Mouse (Mus musculus) G1E (cell line): Measurements from ENCODE around the gene Amdhd2. TPM values are rescaled to one million over a fixed set of nuclear protein-coding genes. Genes with fewer than 3 reads are reported as not detected.
A peak's percentile ranks its signal among the peaks of the same experiment; 100 is the strongest.

Experiments used
- ATAC-seq: 2 replicates; pipeline ENCODE4 v1.8.0; 2016; ENCODE audit warnings: mild to moderate bottlenecking; ENCODE audit not compliant: insufficient number of reproducible peaks, poor library complexity, low FRiP score, severe bottlenecking; ENCODE audit errors: extremely low read depth
- DNase-seq: peaks from one replicate; pipeline ENCODE4 v3.0.0; 2012; ENCODE audit warnings: low spot score
- H3K27me3 ChIP-seq: 2 replicates; pipeline ENCODE4 v1.6.1; 2012; ENCODE audit warnings: mild to moderate bottlenecking, low read length, inconsistent platforms; ENCODE audit not compliant: insufficient read depth
- H3K36me3 ChIP-seq: replicated peaks from 2 replicates; pipeline ENCODE3; 2012; ENCODE audit warnings: mild to moderate bottlenecking, inconsistent platforms
- H3K4me1 ChIP-seq: 2 replicates; pipeline ENCODE4 v1.6.1; 2012; ENCODE audit warnings: low read depth, low read length, inconsistent platforms, mixed read lengths; ENCODE audit not compliant: insufficient read depth
- H3K4me3 ChIP-seq: 2 replicates; pipeline ENCODE4 v1.5.1; 2012; ENCODE audit warnings: low read depth, mild to moderate bottlenecking, inconsistent platforms, low read length, moderate library complexity, mixed read lengths
- H3K9me3 ChIP-seq: replicated peaks from 2 replicates; pipeline ENCODE4 v1.6.1; 2012; ENCODE audit warnings: inconsistent platforms
- CTCF ChIP-seq: IDR thresholded peaks from 2 replicates; pipeline ENCODE4 v1.5.1; 2012; ENCODE audit warnings: low read depth, low read length, inconsistent platforms, mixed read lengths
- GATA1 ChIP-seq: IDR thresholded peaks from 2 replicates; pipeline ENCODE4 v1.6.1; 2012; ENCODE audit warnings: borderline replicate concordance, low read length, inconsistent platforms, mixed read lengths
- GATA2 ChIP-seq: IDR thresholded peaks from 2 replicates; pipeline ENCODE4 v1.6.1; 2012; ENCODE audit warnings: low read depth, low read length, inconsistent platforms, borderline replicate concordance
- POLR2AphosphoS5 ChIP-seq: IDR thresholded peaks from 2 replicates; pipeline ENCODE4 v1.6.1; 2012; ENCODE audit warnings: low read depth, low read length, inconsistent platforms; ENCODE audit not compliant: insufficient replicate concordance
- TAL1 ChIP-seq: conservative IDR thresholded peaks from 2 replicates; pipeline ENCODE4 v1.6.1; 2012; ENCODE audit warnings: low read depth, low read length, inconsistent platforms, mixed read lengths
- polyA plus RNA-seq: library from polyadenylated mRNA; stranded (reverse); fragments of >175 nt; gene quantifications from 2 replicates; pipeline ENCODE4 v1.2.3, GENCODE M21; 2012
- total RNA-seq, 2 experiments: library from RNA; stranded (forward) in 1 of 2; stranded (reverse) in 1 of 2; fragments of 200-1000 nt in 1 of 2; fragments of >200 nt in 1 of 2; fragmentation: Nextera tagmentation in 1 of 2; gene quantifications; 2 replicates each; pipeline ENCODE4 v1.2.3; 2014 to 2017

Amdhd2 gene
- total RNA-seq (2014; fragmentation: Nextera tagmentation): 7.2 and 18.7 TPM in 2 replicates
- 60.2 and 66.4 TPM in 2 replicates for total RNA-seq (2017)
- 44.1 and 45.3 TPM in 2 replicates for polyA plus RNA-seq

GRCm38 (mm10) chr17:24163176-24163962 lies at the start of gene Amdhd2:
TSS of gene Amdhd2 (minus strand) at chr17:24163766.
- H3K4me1 ChIP-seq: peaks cover 75% of the 10 kb centered on the region
- ATAC-seq (peak; percentile 67), DNase-seq (peak; percentile 63)
- H3K27me3 ChIP-seq: no peaks in the 10 kb centered on the region
- TF ChIP-seq TAL1 (no peak), POLR2AphosphoS5 (peak; percentile 76; the same call in 1 of the 2 replicates)
- H3K9me3 ChIP-seq: no peaks in the 10 kb centered on the region
- peaks cover 71% of the 10 kb centered on the region for H3K36me3 ChIP-seq
- H3K4me3 ChIP-seq: peak within 1 kb of the TSS; percentile 83

- no peaks in the 10 kb centered on the region for H3K27me3 ChIP-seq
- H3K36me3 ChIP-seq: peaks cover 53% of the 10 kb centered on the region
- no peaks in the 10 kb centered on the region for H3K9me3 ChIP-seq
- H3K4me3 ChIP-seq: no peak overlapping the region
- TF ChIP-seq GATA1 (no peak), CTCF (no peak), GATA2 (no peak), POLR2AphosphoS5 (no peak), TAL1 (no peak)
- no peak for DNase-seq
- no peak for ATAC-seq
- H3K4me1 ChIP-seq: peaks cover 81% of the 10 kb centered on the region
Measured at GRCm38 (mm10) chr17:24213186-24213585, 49.6 kb upstream of the Amdhd2 start.

GRCm38 (mm10) chr17:24212441-24213018 lies 49.0 kb upstream of the Amdhd2 start:
- Histone ChIP-seq H3K27me3 (no peaks in the 10 kb centered on the region), H3K4me1 (peaks cover 81% of the 10 kb centered on the region), H3K9me3 (no peaks in the 10 kb centered on the region), H3K4me3 (peak overlapping the region; percentile 48; the same call in 1 of the 2 replicates), H3K36me3 (peaks cover 53% of the 10 kb centered on the region)
- no peak for DNase-seq
- no peak for ATAC-seq
- TF ChIP-seq CTCF (no peak), GATA1 (no peak), POLR2AphosphoS5 (no peak), GATA2 (no peak), TAL1 (no peak)

- ATAC-seq: no peak
- Histone ChIP-seq H3K36me3 (peaks cover 53% of the 10 kb centered on the region), H3K9me3 (no peaks in the 10 kb centered on the region), H3K27me3 (no peaks in the 10 kb centered on the region), H3K4me3 (peak overlapping the region; percentile 48; the same call in 1 of the 2 replicates), H3K4me1 (peaks cover 84% of the 10 kb centered on the region)
- no peak for DNase-seq
- TF ChIP-seq CTCF (no peak), TAL1 (no peak), GATA1 (no peak), GATA2 (no peak), POLR2AphosphoS5 (no peak)
Measured at GRCm38 (mm10) chr17:24211631-24212440, 48.3 kb upstream of the Amdhd2 start.

- H3K36me3 ChIP-seq: peaks cover 41% of the 10 kb centered on the region
- DNase-seq: no peak
- H3K4me1 ChIP-seq: peaks cover 84% of the 10 kb centered on the region
- no peaks in the 10 kb centered on the region for H3K27me3 ChIP-seq
- TF ChIP-seq GATA2 (no peak), TAL1 (no peak), CTCF (no peak), GATA1 (no peak), POLR2AphosphoS5 (no peak)
- no peaks in the 10 kb centered on the region for H3K9me3 ChIP-seq
- no peak for ATAC-seq
- H3K4me3 ChIP-seq: peak overlapping the region; percentile 45; the same call in 1 of the 2 replicates
Measured at GRCm38 (mm10) chr17:24210591-24210990, 47.0 kb upstream of the Amdhd2 start.

GRCm38 (mm10) chr17:24209916-24210240 lies 46.3 kb upstream of the Amdhd2 start:
- Histone ChIP-seq H3K27me3 (no peaks in the 10 kb centered on the region), H3K4me1 (peaks cover 84% of the 10 kb centered on the region), H3K9me3 (no peaks in the 10 kb centered on the region), H3K4me3 (no peak overlapping the region), H3K36me3 (peaks cover 34% of the 10 kb centered on the region)
- no peak for TF ChIP-seq GATA1
- no peak for TF ChIP-seq POLR2AphosphoS5
- no peak for TF ChIP-seq TAL1
- TF ChIP-seq GATA2: no peak
- TF ChIP-seq CTCF: no peak
- ATAC-seq (no peak), DNase-seq (no peak)
